Mouse (Mus musculus) testis, adult 2 months (tissue): ENCODE results near the gene Crocc.

Experiments
- CTCF ChIP-seq: fragments of 200-500 bp; IDR thresholded peaks from 2 replicates; pipeline ENCODE4 v1.5.1; 2012; ENCODE audit warnings: low read depth, mild to moderate bottlenecking, inconsistent platforms, low read length, moderate library complexity; ENCODE audit not compliant: control insufficient read depth, insufficient read depth, insufficient replicate concordance
- POLR2A ChIP-seq: fragments of 200-500 bp; IDR thresholded peaks from 2 replicates; pipeline ENCODE4 v1.6.1; 2012; ENCODE audit warnings: low read depth, mild to moderate bottlenecking, inconsistent platforms, low read length, moderate library complexity; ENCODE audit not compliant: control insufficient read depth

DNA sequence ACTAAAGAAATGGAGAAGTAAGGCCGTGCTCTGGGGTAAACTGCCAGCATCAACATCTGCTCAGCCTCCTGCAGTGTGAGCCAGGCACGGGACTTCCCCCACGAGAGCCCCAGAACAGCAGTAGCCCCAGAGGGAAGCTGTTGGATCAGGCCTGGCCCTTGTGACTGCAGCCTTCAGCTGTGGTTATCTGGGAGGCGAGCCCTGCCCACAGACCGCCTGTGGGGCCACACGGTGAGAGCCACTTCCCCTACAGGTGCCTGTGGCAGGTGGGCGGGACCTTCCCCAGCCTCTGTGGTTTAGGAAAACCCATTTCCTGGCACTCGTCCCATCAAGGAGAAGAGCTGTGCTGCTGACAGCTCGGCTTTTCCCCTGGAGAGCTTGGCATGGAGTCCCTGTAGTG lies 76.9 kb downstream of the Crocc start:
- TF ChIP-seq POLR2A (no peak), CTCF (no peak)
